27 mouse cellular contexts compared by ENCODE assay signal in the genomic region with DNA sequence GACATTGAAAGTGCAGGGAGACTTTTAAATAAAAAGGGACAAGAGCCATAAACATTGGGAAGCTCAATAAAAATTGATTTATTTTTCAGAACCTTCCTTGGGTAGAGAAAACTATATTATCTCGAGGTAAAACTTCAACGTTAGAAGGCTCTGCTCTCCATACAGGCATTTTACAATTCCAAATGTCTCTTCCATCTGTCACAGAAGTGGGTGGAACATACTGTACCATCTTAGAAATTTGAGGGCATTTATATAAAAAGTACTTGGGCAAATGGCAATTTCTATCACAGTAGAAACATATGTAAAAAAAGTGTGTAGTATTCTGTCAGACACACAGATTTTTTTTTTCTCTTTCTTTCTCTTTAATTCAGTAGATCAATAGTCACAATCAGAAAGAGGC.
"Had no signal": no experiment of that assay in that cellular context is flagged by ENCODE, and none has a peak within 500 bp of the region (broad histone marks: within the 10 kb centered on the region; RNA-seq: fewer than 3 reads in every experiment).

No protein-coding gene starts in this region.

- H3K4me2 ChIP-seq: heart, embryonic 12.5 days; hindbrain, embryonic 13.5 days; hindbrain, embryonic 15.5 days; kidney, embryonic 15.5 days; limb, embryonic 13.5 days; limb, embryonic 15.5 days; liver, embryonic 13.5 days; liver, embryonic 15.5 days had no signal

- H3K4me1 ChIP-seq: heart, embryonic 10.5 days; heart, embryonic 12.5 days; hindbrain, embryonic 13.5 days; hindbrain, embryonic 15.5 days; kidney, embryonic 15.5 days; limb, embryonic 13.5 days; limb, embryonic 15.5 days; liver, embryonic 13.5 days; liver, embryonic 15.5 days had no signal

- H3K9ac ChIP-seq: heart, embryonic 12.5 days; hindbrain, embryonic 13.5 days; hindbrain, embryonic 15.5 days; kidney, embryonic 15.5 days; limb, embryonic 13.5 days; limb, embryonic 15.5 days; liver, embryonic 13.5 days; liver, embryonic 15.5 days had no signal

- H3K27ac ChIP-seq: gastrocnemius, adult 2 months; heart, embryonic 10.5 days; hindbrain, embryonic 13.5 days; hindbrain, embryonic 15.5 days; hindbrain, postnatal 0 days; kidney, embryonic 15.5 days; kidney, postnatal 0 days; limb, embryonic 13.5 days; limb, embryonic 15.5 days; liver, embryonic 13.5 days; liver, embryonic 15.5 days had no signal

- H3K27me3 ChIP-seq: heart, embryonic 12.5 days; hindbrain, embryonic 13.5 days; hindbrain, embryonic 15.5 days; kidney, embryonic 15.5 days; limb, embryonic 13.5 days; limb, embryonic 15.5 days; liver, embryonic 13.5 days; liver, embryonic 15.5 days had no signal

- DNase-seq: gastrocnemius, adult 2 months; gastrocnemius, postnatal 10 days; gastrocnemius, postnatal 25 days; heart, adult 18-20 months; heart, postnatal 10 days; heart, postnatal 36 days; kidney, adult 11 months; kidney, adult 2 months; kidney, adult 9 months; kidney, postnatal 14 days; kidney, postnatal 36 days; layer of hippocampus, adult 9-11 months; layer of hippocampus, postnatal 36 days; left cerebral cortex, postnatal 4 days; liver, embryonic 13.5 days had no signal

- H3K36me3 ChIP-seq: heart, embryonic 10.5 days; heart, embryonic 12.5 days; hindbrain, embryonic 13.5 days; hindbrain, embryonic 15.5 days; kidney, embryonic 15.5 days; limb, embryonic 13.5 days; limb, embryonic 15.5 days; liver, embryonic 13.5 days; liver, embryonic 15.5 days had no signal

- ATAC-seq: hindbrain, postnatal 0 days; intestine, embryonic 16.5 days had no signal

- H3K9me3 ChIP-seq: heart, embryonic 10.5 days; heart, embryonic 12.5 days; hindbrain, embryonic 13.5 days; hindbrain, embryonic 15.5 days; kidney, embryonic 15.5 days; limb, embryonic 13.5 days; limb, embryonic 15.5 days; liver, embryonic 13.5 days; liver, embryonic 15.5 days had no signal

- H3K4me3 ChIP-seq: gastrocnemius, adult 2 months; heart, embryonic 10.5 days; heart, embryonic 12.5 days; hindbrain, embryonic 13.5 days; hindbrain, embryonic 15.5 days; kidney, embryonic 15.5 days; left cerebral cortex, adult 2 months; limb, embryonic 13.5 days; limb, embryonic 15.5 days; liver, embryonic 13.5 days; liver, embryonic 15.5 days had no signal
